Mouse (Mus musculus): Measurements from ENCODE around the gene Aatf. TPM values are rescaled to one million over a fixed set of nuclear protein-coding genes. Genes with fewer than 3 reads are reported as not detected.

Aatf gene
- polyA plus RNA-seq, 1 experiment from 2014 or later = 63.6 TPM

DNA sequence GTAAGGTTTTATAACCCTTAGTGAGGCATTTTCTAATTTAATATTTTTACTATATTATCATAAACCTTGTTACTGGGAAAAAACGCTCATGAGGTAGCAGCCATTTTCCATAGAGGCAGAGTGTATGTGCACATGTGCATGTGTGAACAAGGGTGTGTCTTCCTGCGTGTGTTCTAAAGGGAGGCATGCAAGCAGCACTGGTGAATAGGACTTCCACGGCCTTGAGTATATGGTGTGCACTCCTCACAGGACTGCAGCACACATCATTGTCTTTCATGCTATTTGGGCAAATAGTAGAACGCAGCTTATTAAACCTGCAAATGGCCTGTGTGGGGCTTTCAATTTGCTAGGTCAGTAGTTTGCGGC lies 86.7 kb downstream of the Aatf start:
- Histone ChIP-seq H3K36me3 (ENCODE audit: control insufficient read depth, insufficient read depth, low read length) (0 out of 2 replicates have a peak, but pooled peaks cover 7% of the 10 kb centered on the region), H3K9ac (ENCODE audit: low read depth, low read length) (no peak overlapping the region), H3K4me1 (ENCODE audit: control insufficient read depth, insufficient read depth, low read length) (peaks cover 3% of the 10 kb centered on the region), H3K27ac (ENCODE audit: low read length) (no peak overlapping the region), H3K4me2 (ENCODE audit: low read depth, low read length) (no peak overlapping the region), H3K9me3 (ENCODE audit: control insufficient read depth, low read length) (no peaks in the 10 kb centered on the region), H3K27me3 (replicated peaks; ENCODE audit: control insufficient read depth, insufficient read depth, low read length) (no peaks in the 10 kb centered on the region), H3K4me3 (ENCODE audit: low read length) (no peak overlapping the region)
- ATAC-seq = peak; percentile 67
- 72% methylated on average over 5 of the region's 5 CpGs for WGBS

DNA sequence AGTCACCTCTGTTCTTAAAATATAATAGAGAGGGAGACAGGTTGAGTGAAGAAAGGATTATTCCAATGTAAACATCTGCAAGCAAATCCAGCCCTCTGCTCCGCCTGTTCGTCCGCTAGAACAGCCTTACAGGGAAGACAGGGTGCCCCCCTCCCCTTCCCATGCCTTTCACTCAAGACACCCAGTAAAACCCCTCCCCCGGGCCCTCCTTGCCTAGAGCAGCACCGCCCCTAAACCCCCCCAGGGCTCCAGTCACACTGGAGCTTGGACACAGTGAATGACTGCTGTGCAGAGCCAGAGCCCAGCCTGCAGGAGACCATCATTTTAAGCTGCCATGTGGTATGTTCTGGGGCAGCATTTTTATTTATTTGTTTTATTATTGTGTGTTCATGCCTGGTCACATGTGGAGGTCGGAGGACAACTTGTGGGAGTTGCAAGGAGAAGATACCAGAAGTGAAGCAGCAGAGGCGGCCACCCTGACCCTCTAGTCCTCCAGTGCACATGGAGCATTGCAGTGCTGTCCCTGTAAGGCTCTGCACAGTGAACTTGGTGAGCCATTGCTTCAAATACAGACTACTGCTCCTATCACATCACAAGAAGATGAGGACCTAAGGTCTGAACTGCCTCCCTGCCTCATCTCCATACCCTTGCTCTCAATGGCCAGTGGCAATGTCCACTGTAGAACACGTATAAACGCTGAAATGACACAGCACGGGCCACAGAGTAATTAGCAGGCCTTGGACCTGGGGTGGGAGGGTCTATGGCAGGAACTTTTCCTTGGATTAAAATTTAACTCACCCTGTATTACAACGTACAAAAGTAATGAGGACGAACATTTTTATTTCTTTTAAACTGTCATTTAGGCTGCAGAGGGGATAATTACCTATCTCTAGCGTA lies 87.3 kb downstream of the Aatf start:
- H3K27me3 ChIP-seq (replicated peaks; ENCODE audit: control insufficient read depth, insufficient read depth, low read length) = no peaks in the 10 kb centered on the region
- WGBS = 43% methylated on average over 13 of the region's 13 CpGs
- no peak overlapping the region for H3K4me3 ChIP-seq (ENCODE audit: low read length)
- H3K9ac ChIP-seq (ENCODE audit: low read depth, low read length) = no peak overlapping the region
- no peak overlapping the region for H3K4me2 ChIP-seq (ENCODE audit: low read depth, low read length)
- H3K9me3 ChIP-seq (ENCODE audit: control insufficient read depth, low read length) = no peaks in the 10 kb centered on the region
- no peak overlapping the region for H3K27ac ChIP-seq (ENCODE audit: low read length)
- peaks cover 3% of the 10 kb centered on the region for H3K4me1 ChIP-seq (ENCODE audit: control insufficient read depth, insufficient read depth, low read length)
- peak; percentile 68 for ATAC-seq
- 0 out of 2 replicates have a peak, but pooled peaks cover 4% of the 10 kb centered on the region for H3K36me3 ChIP-seq (ENCODE audit: control insufficient read depth, insufficient read depth, low read length)

DNA sequence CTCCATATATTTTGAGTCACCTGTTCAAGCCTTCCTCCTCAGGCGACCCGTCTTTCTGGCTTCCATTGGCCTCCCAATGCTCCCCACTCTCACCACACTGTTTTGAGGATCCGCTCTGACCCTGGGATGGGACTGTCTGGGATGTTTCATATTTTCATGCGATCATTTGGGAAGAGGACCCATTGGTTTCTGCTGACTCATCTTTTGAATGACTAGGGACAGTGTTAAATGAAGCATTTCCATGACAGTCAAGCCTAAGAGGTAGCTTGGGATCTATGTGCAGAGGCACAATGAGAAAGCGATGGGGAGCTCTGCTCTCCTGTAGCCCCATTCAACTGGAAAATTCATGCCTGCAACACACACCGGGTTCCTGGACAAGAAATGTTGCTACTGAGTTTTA lies 92.5 kb downstream of the Aatf start:
- no peak overlapping the region for H3K4me2 ChIP-seq (ENCODE audit: low read depth, low read length)
- H3K4me1 ChIP-seq (ENCODE audit: control insufficient read depth, insufficient read depth, low read length) = no peaks in the 10 kb centered on the region; the same call in 1 of the 2 replicates
- no peak overlapping the region for H3K9ac ChIP-seq (ENCODE audit: low read depth, low read length)
- no peaks in the 10 kb centered on the region for H3K36me3 ChIP-seq (ENCODE audit: control insufficient read depth, insufficient read depth, low read length)
- H3K27me3 ChIP-seq (replicated peaks; ENCODE audit: control insufficient read depth, insufficient read depth, low read length) = no peaks in the 10 kb centered on the region
- no peak overlapping the region for H3K4me3 ChIP-seq (ENCODE audit: low read length)
- ATAC-seq = no peak
- no peak overlapping the region for H3K27ac ChIP-seq (ENCODE audit: low read length)
- no peaks in the 10 kb centered on the region for H3K9me3 ChIP-seq (ENCODE audit: control insufficient read depth, low read length)
- 92% methylated on average over 6 of the region's 6 CpGs for WGBS

DNA sequence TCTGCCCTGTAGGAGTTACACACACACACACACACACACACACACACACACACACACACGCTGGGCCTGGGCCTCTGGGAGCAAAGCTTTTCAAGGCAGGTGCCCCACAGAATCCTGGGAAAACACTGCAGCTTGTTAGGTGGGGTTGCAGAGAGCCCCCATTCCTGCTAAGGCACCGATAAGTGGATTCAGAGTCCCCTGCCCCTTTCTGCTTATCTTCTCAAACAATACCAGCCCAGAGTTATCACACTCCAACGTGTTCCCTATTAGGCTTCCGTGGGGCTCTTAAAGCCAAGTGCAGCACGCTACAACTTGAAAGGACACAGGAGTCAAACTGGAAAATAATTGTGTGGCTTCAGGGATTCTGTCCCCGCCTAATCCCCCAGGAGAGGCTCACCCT lies 100.2 kb downstream of the Aatf start:
- WGBS = 57% methylated on average over 6 of the region's 6 CpGs

DNA sequence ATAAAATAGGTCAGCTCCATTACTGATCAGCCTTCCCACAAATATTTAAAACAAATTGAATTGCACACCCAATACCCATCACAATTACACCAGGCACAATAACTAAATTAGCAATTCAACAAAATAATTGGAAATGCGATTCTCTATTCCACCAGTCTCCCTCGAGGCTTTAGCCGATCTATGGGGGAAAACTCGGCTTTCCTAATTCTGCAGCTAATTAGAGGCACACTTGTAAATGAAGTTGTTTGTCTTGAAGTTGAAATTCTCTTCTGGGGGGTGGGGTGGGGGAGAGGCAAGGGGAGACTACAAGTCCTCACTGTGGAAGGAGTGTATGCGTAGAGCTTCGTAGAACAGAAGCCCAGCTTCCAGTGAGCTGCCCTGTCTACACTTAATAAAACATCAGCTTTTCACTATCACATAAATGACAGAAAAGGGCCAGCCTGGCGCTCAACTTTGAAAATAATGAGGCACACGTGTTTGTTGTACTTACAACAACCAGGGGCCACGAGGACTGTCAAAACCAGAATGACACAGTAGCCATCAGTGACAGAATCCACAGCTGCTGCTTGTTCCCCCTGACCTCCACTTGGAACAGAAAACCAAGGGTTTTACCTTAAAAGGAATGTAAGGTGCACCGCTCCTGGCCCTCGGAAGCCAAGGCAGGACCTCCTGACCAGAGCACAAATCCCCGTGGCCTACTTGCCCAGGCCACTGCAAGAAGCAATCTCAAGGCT lies 101.0 kb downstream of the Aatf start:
- ATAC-seq = no peak
- H3K36me3 ChIP-seq (ENCODE audit: control insufficient read depth, insufficient read depth, low read length) = no peaks in the 10 kb centered on the region
- no peaks in the 10 kb centered on the region for H3K9me3 ChIP-seq (ENCODE audit: control insufficient read depth, low read length)
- no peak overlapping the region for H3K27ac ChIP-seq (ENCODE audit: low read length)
- H3K27me3 ChIP-seq (replicated peaks; ENCODE audit: control insufficient read depth, insufficient read depth, low read length) = no peaks in the 10 kb centered on the region
- 68% methylated on average over 12 of the region's 12 CpGs for WGBS
- no peak overlapping the region for H3K4me3 ChIP-seq (ENCODE audit: low read length)
- H3K9ac ChIP-seq (ENCODE audit: low read depth, low read length) = no peak overlapping the region
- peaks cover 3% of the 10 kb centered on the region for H3K4me1 ChIP-seq (ENCODE audit: control insufficient read depth, insufficient read depth, low read length)
- H3K4me2 ChIP-seq (ENCODE audit: low read depth, low read length) = no peak overlapping the region

More for the DNA sequence above, 100.2 kb downstream of the Aatf start:
- ATAC-seq = no peak
- Histone ChIP-seq H3K27me3 (replicated peaks; ENCODE audit: control insufficient read depth, insufficient read depth, low read length) (no peaks in the 10 kb centered on the region), H3K9ac (ENCODE audit: low read depth, low read length) (no peak overlapping the region), H3K4me1 (ENCODE audit: control insufficient read depth, insufficient read depth, low read length) (peaks cover 3% of the 10 kb centered on the region), H3K9me3 (ENCODE audit: control insufficient read depth, low read length) (no peaks in the 10 kb centered on the region), H3K27ac (ENCODE audit: low read length) (no peak overlapping the region), H3K4me2 (ENCODE audit: low read depth, low read length) (no peak overlapping the region), H3K4me3 (ENCODE audit: low read length) (no peak overlapping the region), H3K36me3 (ENCODE audit: control insufficient read depth, insufficient read depth, low read length) (no peaks in the 10 kb centered on the region)

DNA sequence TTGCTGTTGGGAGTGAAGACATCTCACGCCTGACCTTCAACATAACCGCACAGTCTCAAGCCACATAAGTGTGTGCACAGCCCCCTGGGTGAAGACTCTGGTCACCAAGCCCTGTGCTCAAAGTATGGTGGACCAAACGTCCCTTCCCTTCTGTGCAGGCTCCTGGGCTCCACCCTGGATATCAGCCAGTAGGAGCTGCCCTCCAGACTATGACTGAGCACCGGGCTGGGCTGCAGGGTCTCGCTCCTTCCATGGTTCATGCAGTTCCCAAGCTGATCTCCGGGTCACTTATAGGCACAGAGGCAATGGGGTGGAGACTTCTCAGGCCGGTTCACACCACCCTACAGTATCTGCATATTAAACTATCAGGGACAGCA lies 101.7 kb downstream of the Aatf start:
- no peaks in the 10 kb centered on the region for H3K27me3 ChIP-seq (replicated peaks; ENCODE audit: control insufficient read depth, insufficient read depth, low read length)
- no peaks in the 10 kb centered on the region for H3K36me3 ChIP-seq (ENCODE audit: control insufficient read depth, insufficient read depth, low read length)
- H3K9me3 ChIP-seq (ENCODE audit: control insufficient read depth, low read length) = 0 out of 2 replicates have a peak, but pooled peaks cover 2% of the 10 kb centered on the region
- peaks cover 3% of the 10 kb centered on the region for H3K4me1 ChIP-seq (ENCODE audit: control insufficient read depth, insufficient read depth, low read length)
- no peak overlapping the region for H3K4me3 ChIP-seq (ENCODE audit: low read length)
- no peak for ATAC-seq
- H3K4me2 ChIP-seq (ENCODE audit: low read depth, low read length) = no peak overlapping the region
- no peak overlapping the region for H3K9ac ChIP-seq (ENCODE audit: low read depth, low read length)
- H3K27ac ChIP-seq (ENCODE audit: low read length) = no peak overlapping the region
- 66% methylated on average over 7 of the region's 7 CpGs for WGBS

DNA sequence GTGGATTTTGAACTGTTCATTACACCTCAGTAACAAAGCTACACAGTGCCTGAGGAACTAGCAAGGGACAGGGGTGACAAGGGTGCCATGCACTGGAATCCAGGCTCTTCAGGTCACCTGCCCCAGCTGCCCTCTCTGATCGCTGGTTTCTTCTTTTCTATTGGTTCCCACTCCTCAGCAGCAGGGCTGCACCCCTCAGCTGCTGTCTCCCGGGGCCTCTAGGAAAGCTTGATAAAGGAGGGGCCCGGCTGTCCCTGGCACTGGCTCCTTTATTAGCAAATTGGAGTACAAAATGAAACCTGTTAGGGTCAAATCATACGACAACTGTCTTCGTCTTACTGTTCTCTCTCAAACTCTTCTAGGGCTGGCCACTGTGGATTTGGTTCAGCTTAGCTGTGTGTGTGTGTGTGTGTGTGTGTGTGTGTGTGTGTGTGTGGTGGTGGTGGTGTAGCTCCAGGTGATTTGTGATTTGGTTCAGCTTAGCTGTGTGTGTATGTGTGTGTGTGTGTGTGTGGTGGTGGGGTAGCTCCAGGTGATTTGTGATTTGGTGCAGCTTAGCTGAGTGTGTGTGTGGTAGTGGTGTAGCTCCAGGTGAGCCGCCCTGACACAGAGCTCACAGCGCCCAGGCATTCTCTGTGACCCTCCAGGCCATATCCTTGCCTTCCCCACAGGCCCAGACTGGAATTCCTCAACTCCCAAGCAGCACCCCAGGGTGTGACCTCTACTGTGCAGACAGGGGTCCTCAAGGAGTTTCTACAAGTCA lies 102.3 kb downstream of the Aatf start:
- ATAC-seq = peak; percentile 59
- no peak overlapping the region for H3K27ac ChIP-seq (ENCODE audit: low read length)
- H3K9ac ChIP-seq (ENCODE audit: low read depth, low read length) = no peak overlapping the region
- WGBS = 54% methylated on average over 7 of the region's 7 CpGs
- 0 out of 2 replicates have a peak, but pooled peaks cover 6% of the 10 kb centered on the region for H3K9me3 ChIP-seq (ENCODE audit: control insufficient read depth, low read length)
- H3K4me1 ChIP-seq (ENCODE audit: control insufficient read depth, insufficient read depth, low read length) = peaks cover 3% of the 10 kb centered on the region
- H3K36me3 ChIP-seq (ENCODE audit: control insufficient read depth, insufficient read depth, low read length) = no peaks in the 10 kb centered on the region
- no peaks in the 10 kb centered on the region for H3K27me3 ChIP-seq (replicated peaks; ENCODE audit: control insufficient read depth, insufficient read depth, low read length)
- H3K4me2 ChIP-seq (ENCODE audit: low read depth, low read length) = no peak overlapping the region
- H3K4me3 ChIP-seq (ENCODE audit: low read length) = no peak overlapping the region

DNA sequence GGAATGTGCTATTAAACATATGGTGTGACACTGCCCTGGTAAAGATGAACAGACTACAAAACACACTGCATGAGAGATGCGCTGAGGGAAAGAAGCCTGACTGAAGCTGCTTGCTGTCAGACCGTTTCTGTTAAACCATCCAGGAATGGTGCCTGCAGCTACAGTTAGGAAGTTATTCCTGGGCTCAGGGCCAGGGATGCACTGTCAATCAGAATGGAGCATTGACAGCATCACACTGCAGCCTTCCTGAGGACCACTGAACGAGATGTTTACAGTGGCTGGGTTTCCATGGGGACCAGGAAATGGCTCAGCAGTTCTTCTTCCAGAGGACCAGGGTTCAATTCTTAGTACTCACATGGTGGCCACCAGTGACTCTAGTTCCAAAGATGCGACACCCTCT lies 102.9 kb downstream of the Aatf start:
- no peak for ATAC-seq

DNA sequence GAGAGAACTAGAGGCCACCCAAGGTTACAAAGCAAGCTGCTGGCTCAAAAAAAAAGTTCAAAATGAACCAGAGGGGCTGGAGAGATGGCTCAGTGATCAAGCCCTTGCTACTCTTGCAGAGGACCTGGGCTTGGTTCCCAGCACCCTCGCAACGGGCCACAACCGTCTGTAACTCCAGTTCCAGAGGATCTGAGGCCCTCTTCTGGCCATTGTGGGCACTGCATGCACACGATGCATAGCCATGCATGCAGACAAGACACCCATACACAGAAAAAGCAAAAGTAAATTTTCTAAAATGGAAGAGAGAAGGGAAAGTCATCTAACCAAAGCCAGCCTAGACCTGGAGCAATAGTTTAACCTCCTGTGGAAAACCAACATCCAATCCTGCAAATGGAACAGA lies 106.6 kb downstream of the Aatf start:
- Histone ChIP-seq H3K9ac (ENCODE audit: low read depth, low read length) (no peak overlapping the region), H3K4me3 (ENCODE audit: low read length) (no peak overlapping the region), H3K9me3 (ENCODE audit: control insufficient read depth, low read length) (0 out of 2 replicates have a peak, but pooled peaks cover 6% of the 10 kb centered on the region), H3K27ac (ENCODE audit: low read length) (no peak overlapping the region), H3K27me3 (replicated peaks; ENCODE audit: control insufficient read depth, insufficient read depth, low read length) (no peaks in the 10 kb centered on the region), H3K36me3 (ENCODE audit: control insufficient read depth, insufficient read depth, low read length) (no peaks in the 10 kb centered on the region), H3K4me2 (ENCODE audit: low read depth, low read length) (no peak overlapping the region), H3K4me1 (ENCODE audit: control insufficient read depth, insufficient read depth, low read length) (no peaks in the 10 kb centered on the region; the same call in 1 of the 2 replicates)
- no peak for ATAC-seq
- 96% methylated on average over 4 of the region's 4 CpGs for WGBS

More for the DNA sequence above, 102.9 kb downstream of the Aatf start:
- H3K4me3 ChIP-seq (ENCODE audit: low read length) = no peak overlapping the region
- no peaks in the 10 kb centered on the region for H3K36me3 ChIP-seq (ENCODE audit: control insufficient read depth, insufficient read depth, low read length)
- peaks cover 3% of the 10 kb centered on the region for H3K4me1 ChIP-seq (ENCODE audit: control insufficient read depth, insufficient read depth, low read length)
- H3K4me2 ChIP-seq (ENCODE audit: low read depth, low read length) = no peak overlapping the region
- 55% methylated on average over 4 of the region's 4 CpGs for WGBS
- H3K27ac ChIP-seq (ENCODE audit: low read length) = no peak overlapping the region
- no peak overlapping the region for H3K9ac ChIP-seq (ENCODE audit: low read depth, low read length)
- H3K9me3 ChIP-seq (ENCODE audit: control insufficient read depth, low read length) = 0 out of 2 replicates have a peak, but pooled peaks cover 6% of the 10 kb centered on the region
- no peaks in the 10 kb centered on the region for H3K27me3 ChIP-seq (replicated peaks; ENCODE audit: control insufficient read depth, insufficient read depth, low read length)
